Mouse (Mus musculus) kidney, postnatal 4 days (tissue): Measurements from ENCODE around the gene Olfr610.
"Not testable (repeated sequence)": the region's sequence is repeated elsewhere in the genome, so short reads cannot be mapped to it uniquely, and the experiment has no call there.

ENCODE experiments used
- DNase-seq, 2 experiments: peaks; one replicate each; pipeline ENCODE4 v3.0.0; 2021; ENCODE audit warnings: mixed read lengths in 2 of 2

Gene Olfr610

GRCm38 (mm10) chr7:103512022-103512421 lies at the start of gene Olfr610:
Gene Olfr610, minus strand, starts transcription at chr7:103512122.
- no peak for DNase-seq

GRCm38 (mm10) chr7:103555779-103556178 lies 43.9 kb upstream of the Olfr610 start, which contains the start of gene Olfr615:
Gene Olfr615, plus strand, starts transcription at chr7:103556079.
- DNase-seq: no peak

DNA sequence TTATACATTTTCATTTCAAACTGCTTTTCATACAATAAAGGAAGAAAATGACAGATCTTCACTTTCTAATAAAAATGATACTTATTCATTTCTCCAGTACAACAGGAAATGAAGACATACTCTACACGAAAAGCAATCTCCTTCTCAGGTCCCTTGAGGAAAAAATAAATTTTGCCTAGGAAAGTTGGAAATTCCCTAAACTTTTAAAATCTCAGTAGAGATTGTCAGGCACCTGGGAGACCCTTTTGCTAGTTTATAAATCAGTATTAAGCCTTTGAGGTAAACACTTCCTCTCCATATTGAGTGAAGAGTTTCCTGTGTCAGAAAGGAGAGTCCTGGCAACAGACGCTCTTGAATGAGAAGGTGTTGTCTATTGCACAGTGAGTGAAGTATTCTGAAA lies 35.9 kb upstream of the Olfr610 start, which contains the start of gene Olfr613:
TSS of gene Olfr613 (plus strand) at position 301 of the 400 bp plus-strand sequence.
- DNase-seq: no peak

DNA sequence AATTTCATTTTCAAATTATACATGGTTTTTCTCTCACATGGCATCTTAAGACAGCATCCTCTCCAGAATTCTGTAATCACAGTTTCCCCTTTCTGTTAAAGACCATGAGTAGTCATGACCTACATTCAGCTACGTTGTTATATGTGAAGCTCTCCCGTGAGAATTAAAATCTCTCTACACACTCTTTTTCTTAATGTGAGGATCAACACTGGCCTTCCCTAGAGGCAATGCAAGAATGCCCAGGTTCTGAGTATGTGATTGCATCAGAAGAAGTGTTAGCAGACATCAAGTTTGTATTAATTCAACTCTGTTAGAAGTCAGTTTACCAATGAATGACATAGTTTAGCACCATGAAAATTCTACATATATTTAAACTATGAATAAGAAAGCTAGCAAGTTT lies 30.7 kb upstream of the Olfr610 start, which contains the start of gene Olfr612:
TSS of gene Olfr612 (minus strand) at position 101 of the 400 bp plus-strand sequence.
- DNase-seq: not testable (repeated sequence)

DNA sequence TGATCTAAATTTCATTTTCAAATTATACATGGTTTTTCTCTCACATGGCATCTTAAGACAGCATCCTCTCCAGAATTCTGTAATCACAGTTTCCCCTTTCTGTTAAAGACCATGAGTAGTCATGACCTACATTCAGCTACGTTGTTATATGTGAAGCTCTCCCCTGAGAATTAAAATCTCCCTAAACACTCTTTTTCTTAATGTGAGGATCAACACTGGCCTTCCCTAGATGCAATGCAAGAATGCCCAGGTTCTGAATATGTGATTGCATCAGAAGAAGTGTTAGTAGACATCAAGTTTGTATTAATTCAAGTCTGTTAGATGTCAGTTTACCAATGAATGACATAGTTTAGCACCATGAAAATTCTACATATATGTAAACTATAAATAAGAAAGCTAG lies 8.8 kb upstream of the Olfr610 start, which contains the start of gene Olfr611:
TSS of gene Olfr611 (minus strand) at position 101 of the 400 bp plus-strand sequence.
- not testable (repeated sequence) for DNase-seq

GRCm38 (mm10) chr7:103497962-103498361 lies 14.0 kb downstream of the Olfr610 start, which contains the start of gene Olfr609:
Gene Olfr609, minus strand, starts transcription at chr7:103498062.
- no peak for DNase-seq

GRCm38 (mm10) chr7:103477106-103477505 lies 34.8 kb downstream of the Olfr610 start:
- DNase-seq: not testable (repeated sequence)

GRCm38 (mm10) chr7:103469577-103469976 lies 42.3 kb downstream of the Olfr610 start, which contains the start of gene Olfr608:
Gene Olfr608, plus strand, starts transcription at chr7:103469877.
- DNase-seq: no peak

DNA sequence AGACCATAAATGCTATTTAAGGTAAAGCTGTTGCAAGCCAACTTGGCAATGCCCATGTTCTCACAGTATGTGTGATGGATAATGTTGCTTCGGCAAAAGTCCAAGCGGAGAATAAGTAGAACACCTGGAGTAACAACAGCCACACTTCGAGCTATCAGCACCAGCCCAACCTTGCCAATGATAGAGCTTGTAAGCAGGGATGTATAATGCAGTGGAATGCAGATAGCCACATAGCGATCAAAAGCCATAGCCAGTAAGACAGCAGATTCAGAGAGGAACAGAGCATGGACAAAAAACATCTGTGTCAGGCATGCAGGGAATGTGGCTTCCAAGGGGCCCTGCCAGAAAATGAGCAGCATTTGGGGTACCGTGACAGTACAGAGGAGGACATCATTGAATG lies 51.3 kb downstream of the Olfr610 start:
- DNase-seq: no peak
